Comparison of ENCODE assay signal across 8 mouse cellular contexts in genomic region chr9:44318076-44318825, GRCm38 (mm10). TPM values are rescaled to one million over a fixed set of nuclear protein-coding genes. Genes with fewer than 3 reads are reported as not detected.
DNase-seq lines count a peak whose midpoint lies in the region; ATAC-seq and TF ChIP-seq lines count a peak whose summit lies in the region.

No protein-coding gene starts in this region.

- no peak for DNase-seq in lung, postnatal 0 days (ENCODE audit: low spot score)
- DNase-seq in lung, postnatal 10 days, result no peak
- DNase-seq in hindbrain, embryonic 11.5 days (ENCODE audit: low spot score), result no peak
- DNase-seq in cerebellum, adult 9-11 months, result no peak
- no peak for DNase-seq in natural killer cell, adult 2 months (ENCODE audit: low spot score in 2 of 2)
- no peak for DNase-seq in ovary, postnatal 14 days (ENCODE audit: low spot score)

- H3K36me3 ChIP-seq in lung, postnatal 0 days (ENCODE audit: insufficient read depth, low read length), result peaks cover 17% of the 10 kb centered on the region
- H3K36me3 ChIP-seq in hindbrain, embryonic 11.5 days (ENCODE audit: control insufficient read depth, insufficient read depth, low read length), result peaks cover 6% of the 10 kb centered on the region
- H3K36me3 ChIP-seq in limb, embryonic 13.5 days, result peaks cover 39% of the 10 kb centered on the region
- peaks cover 18% of the 10 kb centered on the region for H3K36me3 ChIP-seq in stomach, embryonic 15.5 days

- H3K9me3 ChIP-seq in lung, postnatal 0 days (ENCODE audit: low read length), result no peaks in the 10 kb centered on the region
- no peaks in the 10 kb centered on the region for H3K9me3 ChIP-seq in hindbrain, embryonic 11.5 days (ENCODE audit: control insufficient read depth, low read length)
- no peaks in the 10 kb centered on the region for H3K9me3 ChIP-seq in limb, embryonic 13.5 days
- no peaks in the 10 kb centered on the region for H3K9me3 ChIP-seq in stomach, embryonic 15.5 days

- H3K4me1 ChIP-seq in lung, postnatal 0 days (ENCODE audit: insufficient read depth, low read depth, low read length), result peaks cover 16% of the 10 kb centered on the region
- H3K4me1 ChIP-seq in hindbrain, embryonic 11.5 days (replicated peaks; ENCODE audit: control insufficient read depth, insufficient read depth, low read length), result peaks cover 12% of the 10 kb centered on the region; the same call in 1 of the 2 replicates
- peaks cover 25% of the 10 kb centered on the region for H3K4me1 ChIP-seq in limb, embryonic 13.5 days
- peaks cover 30% of the 10 kb centered on the region for H3K4me1 ChIP-seq in stomach, embryonic 15.5 days

- no peak; the same call in 1 of the 2 replicates for TF ChIP-seq CTCF in lung, postnatal 0 days (IDR thresholded peaks at IDR 0.05)

- peak overlapping the region; percentile 69; the same call in 1 of the 2 replicates for H3K4me3 ChIP-seq in lung, postnatal 0 days (ENCODE audit: low read depth, low read length)
- peak overlapping the region; percentile 95 for H3K4me3 ChIP-seq in hindbrain, embryonic 11.5 days (ENCODE audit: low read depth, low read length)
- peak overlapping the region; percentile 93 for H3K4me3 ChIP-seq in limb, embryonic 13.5 days
- H3K4me3 ChIP-seq in stomach, embryonic 15.5 days (replicated peaks), result peak overlapping the region; percentile 98

- no peak for ATAC-seq in lung, postnatal 0 days
- ATAC-seq in hindbrain, embryonic 11.5 days (ENCODE audit: low FRiP score), result no peak
- no peak for ATAC-seq in limb, embryonic 13.5 days (ENCODE audit: low FRiP score, low read depth)
- no peak for ATAC-seq in stomach, embryonic 15.5 days (ENCODE audit: insufficient read depth, low FRiP score, low read depth)

- 43% methylated on average over 5 of the region's 5 CpGs for WGBS in lung, postnatal 0 days
- WGBS in hindbrain, embryonic 11.5 days, result 63% methylated on average over 5 of the region's 5 CpGs
- WGBS in limb, embryonic 13.5 days, result 77% methylated on average over 5 of the region's 5 CpGs
- WGBS in stomach, embryonic 15.5 days, result 54% methylated on average over 5 of the region's 5 CpGs

- H3K4me2 ChIP-seq in lung, postnatal 0 days (replicated peaks; ENCODE audit: low read depth, low read length), result peak overlapping the region; percentile 89
- peak overlapping the region; percentile 95 for H3K4me2 ChIP-seq in hindbrain, embryonic 11.5 days (replicated peaks; ENCODE audit: low read depth, low read length)
- peak overlapping the region; percentile 96 for H3K4me2 ChIP-seq in limb, embryonic 13.5 days (replicated peaks)
- H3K4me2 ChIP-seq in stomach, embryonic 15.5 days, result peak overlapping the region; percentile 88

- no peak for TF ChIP-seq EP300 in lung, postnatal 0 days (IDR thresholded peaks at IDR 0.05)

- peak overlapping the region; percentile 9; the same call in 1 of the 2 replicates for H3K27ac ChIP-seq in lung, postnatal 0 days (ENCODE audit: low read length)
- no peak overlapping the region for H3K27ac ChIP-seq in hindbrain, embryonic 11.5 days (ENCODE audit: low read depth, low read length)
- no peak overlapping the region for H3K27ac ChIP-seq in limb, embryonic 13.5 days
- 0 out of 2 replicates have a peak overlapping the region, but pooled peaks have one; percentile 3 for H3K27ac ChIP-seq in stomach, embryonic 15.5 days

- no peaks in the 10 kb centered on the region for H3K27me3 ChIP-seq in lung, postnatal 0 days (replicated peaks; ENCODE audit: insufficient read depth, low read length)
- H3K27me3 ChIP-seq in hindbrain, embryonic 11.5 days (ENCODE audit: control insufficient read depth, insufficient read depth, low read length), result no peaks in the 10 kb centered on the region
- 0 out of 2 replicates have a peak, but pooled peaks cover 3% of the 10 kb centered on the region for H3K27me3 ChIP-seq in limb, embryonic 13.5 days
- H3K27me3 ChIP-seq in stomach, embryonic 15.5 days (replicated peaks), result no peaks in the 10 kb centered on the region

- no peak overlapping the region for H3K9ac ChIP-seq in lung, postnatal 0 days (replicated peaks; ENCODE audit: low read depth)
- H3K9ac ChIP-seq in hindbrain, embryonic 11.5 days (ENCODE audit: low read depth, low read length), result peak overlapping the region; percentile 94; the same call in 1 of the 2 replicates
- H3K9ac ChIP-seq in limb, embryonic 13.5 days, result peak overlapping the region; percentile 90
- no peak overlapping the region for H3K9ac ChIP-seq in stomach, embryonic 15.5 days

RNA-seq across cellular contexts. Expression of gene C2cd2l, which starts 1.8 kb away (rescaled TPM):
- polyA plus RNA-seq in lung, postnatal 0 days (2015; fragmentation: Nextera tagmentation; extraction: Ambion mirVana), result 8.1 and 10.3 TPM in 2 replicates
- polyA plus RNA-seq in hindbrain, embryonic 11.5 days (2014; fragmentation: Nextera tagmentation; extraction: Ambion mirVana), result 10.1 and 11.4 TPM in 2 replicates
- 6.8 and 7.8 TPM in 2 replicates for polyA plus RNA-seq in limb, embryonic 13.5 days (2015; fragmentation: Nextera tagmentation; extraction: Ambion mirVana)
- 7.9 and 10.1 TPM in 2 replicates for polyA plus RNA-seq in stomach, embryonic 15.5 days (2015; fragmentation: Nextera tagmentation; extraction: Ambion mirVana)

RNA-seq across cellular contexts. Expression of gene Dpagt1, which starts 7.6 kb away (rescaled TPM):
- 38.3 and 42.1 TPM in 2 replicates for polyA plus RNA-seq in lung, postnatal 0 days (2015; fragmentation: Nextera tagmentation; extraction: Ambion mirVana)
- 47.7 and 51.6 TPM in 2 replicates for polyA plus RNA-seq in hindbrain, embryonic 11.5 days (2014; fragmentation: Nextera tagmentation; extraction: Ambion mirVana)
- polyA plus RNA-seq in limb, embryonic 13.5 days (2015; fragmentation: Nextera tagmentation; extraction: Ambion mirVana), result 40.2 and 40.5 TPM in 2 replicates
- 33.2 and 33.5 TPM in 2 replicates for polyA plus RNA-seq in stomach, embryonic 15.5 days (2015; fragmentation: Nextera tagmentation; extraction: Ambion mirVana)

RNA-seq across cellular contexts. Expression of gene Hinfp, which starts 12.8 kb away (rescaled TPM):
- polyA plus RNA-seq in lung, postnatal 0 days (2015; fragmentation: Nextera tagmentation; extraction: Ambion mirVana), result 10.0 and 11.3 TPM in 2 replicates
- polyA plus RNA-seq in hindbrain, embryonic 11.5 days (2014; fragmentation: Nextera tagmentation; extraction: Ambion mirVana), result 23.1 and 23.2 TPM in 2 replicates
- 26.1 and 29.6 TPM in 2 replicates for polyA plus RNA-seq in limb, embryonic 13.5 days (2015; fragmentation: Nextera tagmentation; extraction: Ambion mirVana)
- 20.3 and 21.4 TPM in 2 replicates for polyA plus RNA-seq in stomach, embryonic 15.5 days (2015; fragmentation: Nextera tagmentation; extraction: Ambion mirVana)

RNA-seq across cellular contexts. Expression of gene H2afx, which starts 16.2 kb away (rescaled TPM):
- 50.0 and 52.7 TPM in 2 replicates for polyA plus RNA-seq in lung, postnatal 0 days (2015; fragmentation: Nextera tagmentation; extraction: Ambion mirVana)
- polyA plus RNA-seq in hindbrain, embryonic 11.5 days (2014; fragmentation: Nextera tagmentation; extraction: Ambion mirVana), result 340 and 346 TPM in 2 replicates
- 382 and 390 TPM in 2 replicates for polyA plus RNA-seq in limb, embryonic 13.5 days (2015; fragmentation: Nextera tagmentation; extraction: Ambion mirVana)
- polyA plus RNA-seq in stomach, embryonic 15.5 days (2015; fragmentation: Nextera tagmentation; extraction: Ambion mirVana), result 260 and 267 TPM in 2 replicates

RNA-seq across cellular contexts. Expression of gene Hmbs, which starts 25.8 kb away (rescaled TPM):
- 57.5 and 59.3 TPM in 2 replicates for polyA plus RNA-seq in lung, postnatal 0 days (2015; fragmentation: Nextera tagmentation; extraction: Ambion mirVana)
- polyA plus RNA-seq in hindbrain, embryonic 11.5 days (2014; fragmentation: Nextera tagmentation; extraction: Ambion mirVana), result 134 and 151 TPM in 2 replicates
- 111 and 116 TPM in 2 replicates for polyA plus RNA-seq in limb, embryonic 13.5 days (2015; fragmentation: Nextera tagmentation; extraction: Ambion mirVana)
- 155 and 202 TPM in 2 replicates for polyA plus RNA-seq in stomach, embryonic 15.5 days (2015; fragmentation: Nextera tagmentation; extraction: Ambion mirVana)

Comparison
In these comparisons a context has a peak if more than half of its experiments do, and no peak if none do; other contexts are left out.
1. H3K27ac ChIP-seq: peak in lung, postnatal 0 days (single experiment) and stomach, embryonic 15.5 days (single experiment); none in hindbrain, embryonic 11.5 days (single experiment) and limb, embryonic 13.5 days (single experiment).
2. H3K9ac ChIP-seq: peak in hindbrain, embryonic 11.5 days (single experiment) and limb, embryonic 13.5 days (single experiment); none in lung, postnatal 0 days (single experiment) and stomach, embryonic 15.5 days (single experiment).
3. Peak in every context shown above with its lines, with median percentiles within 50 percentile points of each other: H3K4me2 ChIP-seq and H3K4me3 ChIP-seq.